Comparison of ENCODE assay signal across 8 mouse cellular contexts in genomic region chr17:67354451-67355011, GRCm38 (mm10). TPM values are rescaled to one million over a fixed set of nuclear protein-coding genes. Genes with fewer than 3 reads are reported as not detected.
DNase-seq lines count a peak whose midpoint lies in the region; TF ChIP-seq lines count a peak whose summit lies in the region.

Gene Ptprm (minus strand): TSS chr17:67354457.

- peak within 1 kb of the TSS; percentile 91 for H3K27ac ChIP-seq in left cerebral cortex, adult 2 months

- peak within 1 kb of the TSS; percentile 76 for H3K4me3 ChIP-seq in left cerebral cortex, adult 2 months

- TF ChIP-seq CTCF in left cerebral cortex, adult 2 months (IDR thresholded peaks at IDR 0.05) = peak; percentile 64

- DNase-seq in adrenal gland, postnatal 25 days = peak; percentile 90
- peak; percentile 86 for DNase-seq in embryo, embryonic 10.5 days (ENCODE audit: low spot score)
- peak; percentile 91 for DNase-seq in gastrocnemius, postnatal 25 days
- peak; percentile 31 for DNase-seq in hindlimb bud, embryonic 11.5 days (ENCODE audit: extremely low spot score, low read depth, low spot score)
- DNase-seq in left cerebral cortex, adult 2 months (ENCODE audit: extremely low spot score in 1 of 2, low spot score in 2 of 2) = peak; percentile 71 to 75
- DNase-seq in lung, postnatal 4 days = peak; percentile 91 to 95
- DNase-seq in right cerebral cortex, postnatal 14 days = peak; percentile 68
- peak; percentile 73 for DNase-seq in yolk sac, embryonic 10.5 days (ENCODE audit: low spot score)

- intact Hi-C loops in left cerebral cortex, adult 2 months (cut with DNase I) = loop anchor here (1.0 to 5.0 kb wide), 8 partner anchors 97 to 777 kb away; no protein-coding TSS in a partner anchor

RNA-seq across cellular contexts. Expression of gene Ptprm, which starts in this region (rescaled TPM):
- 39.4 and 41.0 TPM in 2 replicates for total RNA-seq in adrenal gland, postnatal 25 days (2021)
- total RNA-seq in gastrocnemius, postnatal 25 days (2021) = 10 to 100 TPM; 22.4 to 28.0 TPM
- 10 to 100 TPM; 37.6 to 42.5 TPM for total RNA-seq in left cerebral cortex, adult 2 months (2021)

Comparison
In these comparisons a context has a peak if more than half of its experiments do, and no peak if none do; other contexts are left out.
1. Peak in every context shown above with its lines: DNase-seq, H3K4me3 ChIP-seq and H3K27ac ChIP-seq.
2. DNase-seq: peak in every context shown above with its lines; median percentile 93 in lung, postnatal 4 days; 91 in gastrocnemius, postnatal 25 days; 90 in adrenal gland, postnatal 25 days; 86 in embryo, embryonic 10.5 days; 73 in left cerebral cortex, adult 2 months; 73 in yolk sac, embryonic 10.5 days; 68 in right cerebral cortex, postnatal 14 days; 31 in hindlimb bud, embryonic 11.5 days.